Mouse (Mus musculus) cerebellum, adult 2 months (tissue): ENCODE measurements around the gene Hectd3.

Source experiments
- CTCF ChIP-seq: fragments of 200-500 bp; IDR thresholded peaks from 2 replicates; pipeline ENCODE4 v1.5.1; 2011; ENCODE audit warnings: low read depth, mild to moderate bottlenecking, control low read depth, low read length, moderate library complexity, borderline replicate concordance; ENCODE audit not compliant: insufficient read depth
- POLR2A ChIP-seq: fragments of 200-500 bp; IDR thresholded peaks from 2 replicates; pipeline ENCODE4 v1.6.1; 2011; ENCODE audit warnings: low read length, control low read depth, borderline replicate concordance; ENCODE audit not compliant: insufficient read depth

DNA sequence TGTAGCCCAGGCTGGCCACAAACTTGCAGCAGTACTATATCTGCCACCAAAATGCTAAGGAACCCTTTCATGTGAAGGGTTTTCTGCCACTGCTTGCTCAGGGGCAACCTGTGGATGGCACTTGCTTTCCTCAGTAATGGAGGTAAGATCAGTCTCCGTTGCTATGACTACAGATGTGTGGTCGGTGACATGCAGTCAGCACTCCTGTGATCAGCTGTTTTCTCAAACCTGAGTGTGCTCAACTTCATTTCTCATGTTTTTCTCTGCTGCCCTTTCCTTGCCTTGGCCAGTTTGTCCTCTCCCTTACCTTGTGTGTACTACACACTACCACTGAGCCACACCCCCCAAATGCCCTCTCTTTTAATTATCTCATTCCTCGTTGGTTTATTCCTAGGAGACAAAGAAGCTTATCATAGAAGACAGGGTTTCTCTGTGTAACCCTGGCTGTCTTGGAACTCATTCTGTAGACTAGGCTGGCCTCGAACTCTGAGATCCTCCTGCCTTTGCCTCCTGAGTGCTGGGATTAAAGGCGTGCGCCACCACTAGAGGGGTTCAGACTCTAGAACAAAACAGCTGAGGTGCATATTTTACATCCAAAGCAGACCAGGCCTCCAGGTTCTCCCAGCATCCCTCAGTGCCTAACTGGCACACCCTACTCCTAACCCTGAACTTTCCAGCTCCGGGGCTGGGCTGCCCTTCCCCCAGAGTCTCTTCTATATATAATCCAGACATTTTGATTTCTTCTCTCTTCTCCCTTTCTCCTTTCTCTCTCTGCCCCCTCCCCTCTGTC is 10.7 kb downstream of the Hectd3 start:
- no peak for TF ChIP-seq CTCF
- no peak for TF ChIP-seq POLR2A
